Mouse (Mus musculus) right cerebral cortex, postnatal 4 days (tissue): ENCODE results near the gene Vps39.

Experiments used
- DNase-seq: peaks from one replicate; pipeline ENCODE4 v3.0.0-alpha.2; 2022

Gene Vps39

GRCm38 (mm10) chr2:120352682-120353646 is at the start of gene Vps39:
Gene Vps39, minus strand, starts transcription at chr2:120353137.
- peak; percentile 85 for DNase-seq

DNA sequence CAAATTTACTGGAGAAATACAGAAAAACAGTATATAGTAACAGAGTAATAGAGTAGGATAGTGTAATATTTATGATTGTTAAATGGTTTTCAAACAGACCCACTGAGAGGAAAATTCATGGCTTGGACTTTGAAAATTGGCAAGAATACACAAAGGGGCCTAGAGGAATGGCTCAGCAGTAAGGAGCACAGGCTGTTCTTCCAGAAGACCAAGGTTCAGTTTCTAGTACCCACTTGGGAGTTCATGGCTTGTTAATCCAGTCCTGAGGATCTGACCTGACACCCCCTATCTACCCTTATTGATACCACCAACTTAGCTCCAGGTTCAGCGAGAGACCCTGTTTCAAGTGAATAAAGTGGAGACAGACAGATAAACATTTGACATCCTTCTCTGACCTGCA is 45.0 kb upstream of the Vps39 start:
- no peak for DNase-seq

DNA sequence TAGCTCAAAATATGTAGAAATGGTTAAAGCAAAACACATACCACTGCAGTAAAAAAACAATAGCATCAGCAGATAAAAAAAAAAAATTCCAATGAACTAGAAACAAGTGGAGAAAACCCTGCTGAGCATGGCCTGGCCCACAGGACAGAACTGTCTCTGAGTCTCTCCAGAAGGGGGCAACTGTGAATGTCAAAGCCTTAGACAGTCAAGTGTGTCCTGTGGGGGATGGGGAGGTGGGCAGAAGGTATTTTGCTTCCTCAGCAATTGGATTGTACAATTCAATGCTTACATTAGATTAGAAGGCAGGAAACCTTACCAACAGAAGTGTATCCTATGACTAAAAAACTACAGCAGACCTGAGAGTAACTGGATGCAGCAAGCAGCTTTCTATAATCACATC is 39.5 kb upstream of the Vps39 start:
- DNase-seq: no peak

DNA sequence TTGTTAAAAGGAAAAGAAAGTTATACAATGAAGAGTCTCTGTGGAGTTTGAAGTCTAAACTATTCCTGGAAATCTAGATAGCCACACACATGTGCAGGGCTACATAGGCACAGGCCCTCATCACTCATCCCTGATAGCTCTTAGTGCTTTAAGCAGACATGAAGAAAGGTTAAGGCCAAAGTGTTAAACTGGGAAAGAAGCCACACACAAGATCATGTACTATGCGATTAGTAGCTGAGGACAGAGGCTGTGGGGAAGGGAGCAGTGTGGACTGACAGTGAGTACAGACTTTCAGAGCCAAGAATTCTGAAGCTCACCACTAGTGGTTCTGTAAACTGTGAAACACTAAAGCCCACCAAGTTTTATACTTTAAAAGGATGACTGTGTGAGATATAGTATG is 38.0 kb upstream of the Vps39 start:
- no peak for DNase-seq

GRCm38 (mm10) chr2:120389376-120389775 is 36.4 kb upstream of the Vps39 start:
- DNase-seq: no peak

- no peak for DNase-seq
These were observed 34.4 kb upstream of the Vps39 start for GRCm38 (mm10) chr2:120387291-120387690.

- no peak for DNase-seq
These were observed 33.3 kb upstream of the Vps39 start for GRCm38 (mm10) chr2:120386264-120386663.

- no peak for DNase-seq
These were observed 20.9 kb upstream of the Vps39 start for GRCm38 (mm10) chr2:120373858-120374257.

GRCm38 (mm10) chr2:120367416-120368207 is 14.7 kb upstream of the Vps39 start:
- no peak for DNase-seq

- DNase-seq: no peak
These were observed 13.6 kb upstream of the Vps39 start for GRCm38 (mm10) chr2:120366501-120366900.

GRCm38 (mm10) chr2:120360425-120360824 is 7.5 kb upstream of the Vps39 start:
- no peak for DNase-seq

GRCm38 (mm10) chr2:120351321-120351720 is 1.6 kb downstream of the Vps39 start:
- no peak for DNase-seq

DNA sequence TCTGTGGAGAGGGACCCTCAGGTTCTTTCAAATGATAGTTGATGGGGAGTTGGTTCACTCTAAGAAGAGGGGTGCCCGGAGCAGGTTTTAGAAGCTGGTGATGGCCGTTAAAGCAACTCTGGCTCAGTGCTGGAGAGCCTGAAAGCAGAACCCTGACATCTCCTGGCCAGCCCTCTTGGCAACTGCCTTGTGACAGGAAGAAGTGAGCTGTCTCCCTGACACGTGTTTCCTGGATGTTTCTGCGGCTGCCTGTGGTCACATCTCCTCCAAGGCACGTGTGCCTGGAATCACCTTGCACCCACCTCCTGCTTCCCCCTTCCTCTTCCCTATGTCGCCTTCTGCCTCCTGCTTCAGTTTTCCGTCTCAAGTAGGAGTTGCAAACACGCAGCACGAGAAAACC is 4.8 kb downstream of the Vps39 start:
- DNase-seq: no peak

- DNase-seq: no peak
These were observed 11.2 kb downstream of the Vps39 start for GRCm38 (mm10) chr2:120341741-120342140.

DNA sequence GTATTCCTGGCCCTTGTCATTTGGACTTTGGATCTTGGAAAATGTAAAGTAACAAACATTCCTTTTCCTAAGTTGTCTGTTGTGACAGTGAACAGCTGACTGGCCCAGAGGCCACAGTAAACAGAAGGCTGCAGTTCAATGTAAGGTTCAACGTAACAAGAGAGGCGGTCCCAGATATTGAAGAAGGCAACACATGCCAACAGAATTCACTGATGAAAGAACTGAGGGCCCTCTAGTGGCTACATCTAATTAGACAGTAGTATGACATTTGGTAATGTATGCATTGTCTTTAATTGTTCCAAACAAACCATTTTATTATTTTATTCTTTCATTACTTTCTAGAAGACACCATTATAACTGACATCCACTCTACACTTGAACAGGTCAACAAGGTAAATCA is 15.1 kb downstream of the Vps39 start:
- no peak for DNase-seq

GRCm38 (mm10) chr2:120331575-120331974 is 21.4 kb downstream of the Vps39 start:
- DNase-seq: no peak

DNA sequence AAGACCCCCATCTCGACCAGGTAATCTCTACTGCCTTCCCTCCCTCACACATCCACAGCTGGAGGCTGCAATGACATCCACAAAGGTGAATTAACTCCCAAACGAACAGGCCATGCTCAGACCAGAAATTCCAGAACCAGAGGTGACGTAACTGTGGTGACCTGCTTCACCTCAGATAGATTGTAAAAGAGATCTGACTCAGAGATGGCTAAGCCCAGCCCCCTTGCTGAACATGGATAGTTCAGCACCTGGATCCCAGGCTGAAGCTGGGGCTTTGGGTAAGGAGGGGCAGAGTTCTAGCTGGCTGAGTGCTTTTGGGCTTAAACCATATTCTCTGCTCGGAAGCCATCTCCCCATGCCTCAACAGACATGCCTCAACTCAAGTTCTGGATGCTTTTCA is 37.9 kb downstream of the Vps39 start:
- DNase-seq: no peak

DNA sequence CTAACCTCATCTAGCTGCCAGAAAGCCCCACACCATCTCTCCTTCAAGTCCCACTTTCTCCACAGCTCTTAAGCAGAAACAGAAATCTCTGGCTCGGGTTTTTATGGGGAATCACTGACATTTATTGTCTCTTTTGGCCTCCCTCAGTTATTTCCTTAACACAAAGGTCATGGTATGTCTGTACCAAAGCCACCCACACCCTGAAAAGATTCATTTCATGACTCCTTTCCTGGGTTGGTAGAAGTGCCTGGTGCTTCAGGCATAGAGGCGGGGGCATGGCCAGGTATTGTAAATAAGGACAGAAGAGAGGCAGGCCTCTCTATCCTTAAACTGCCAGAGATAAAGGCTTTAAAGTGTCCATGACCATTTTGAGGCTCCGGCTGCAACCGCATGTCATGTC is 38.5 kb downstream of the Vps39 start:
- DNase-seq: no peak

GRCm38 (mm10) chr2:120313976-120314375 is 39.0 kb downstream of the Vps39 start, which contains the start of gene Pla2g4f:
Gene Pla2g4f, minus strand, starts transcription at chr2:120314165.
- no peak for DNase-seq

GRCm38 (mm10) chr2:120312276-120312825 is 40.6 kb downstream of the Vps39 start:
- no peak for DNase-seq

- no peak for DNase-seq
These were observed 48.8 kb downstream of the Vps39 start for GRCm38 (mm10) chr2:120304113-120304512.

DNA sequence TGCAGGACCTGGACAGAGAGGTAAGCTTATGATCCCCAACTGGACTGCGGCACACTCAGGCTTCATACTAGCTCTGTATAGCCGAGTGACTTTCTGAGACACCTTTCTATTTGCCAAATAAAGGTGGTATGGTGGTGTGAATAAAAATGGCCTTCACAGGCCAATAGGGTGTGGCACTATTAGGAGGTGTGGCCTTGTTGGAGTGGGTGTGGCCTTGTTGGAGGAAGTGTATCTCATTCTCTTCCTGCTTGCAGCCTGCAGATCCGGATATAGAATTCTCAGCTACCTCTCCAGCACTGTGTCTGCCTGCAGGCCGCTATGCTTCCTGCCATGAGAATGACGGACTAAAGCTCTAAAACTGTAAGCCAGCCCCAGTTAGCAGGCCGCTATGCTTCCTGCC is 51.9 kb downstream of the Vps39 start:
- no peak for DNase-seq

DNA sequence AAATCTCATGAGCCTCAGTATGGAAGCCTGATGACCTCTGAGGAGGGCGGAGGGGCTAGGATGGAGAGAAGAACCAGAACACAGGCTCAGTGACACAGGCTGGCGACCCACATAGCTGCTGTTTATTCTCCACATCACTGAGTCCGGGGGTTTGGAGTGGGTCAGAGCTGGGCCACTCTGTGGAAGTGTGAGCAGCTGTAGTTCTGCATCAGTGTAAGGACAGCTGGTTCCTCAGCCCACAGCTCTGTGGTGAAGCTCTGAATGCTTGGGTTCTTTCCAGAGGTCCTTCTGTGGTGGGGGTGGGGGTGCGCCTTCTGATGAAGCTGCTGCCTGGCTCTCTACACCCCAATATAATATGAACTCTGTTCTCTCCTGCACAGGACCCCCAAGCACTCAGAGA is 53.1 kb downstream of the Vps39 start:
- no peak for DNase-seq

DNA sequence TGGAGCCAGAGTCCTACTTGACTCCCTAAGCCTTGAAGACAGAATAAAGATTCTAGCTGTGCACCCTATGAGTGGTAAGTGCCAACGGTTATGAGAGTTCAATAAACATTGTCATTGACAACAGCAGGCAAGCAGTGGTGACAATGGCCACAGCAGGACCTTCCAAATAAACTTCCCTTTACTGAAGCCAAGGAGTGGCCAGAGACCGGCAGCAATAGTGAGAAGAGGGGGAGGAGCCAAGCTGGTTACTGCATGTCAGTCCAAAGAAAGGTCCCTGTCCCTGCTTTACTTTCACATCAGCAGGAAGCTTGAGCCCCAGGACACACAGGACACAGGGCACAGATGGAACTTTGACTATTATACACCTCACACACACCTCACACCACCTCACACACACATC is 56.8 kb downstream of the Vps39 start:
- DNase-seq: no peak
